Mouse (Mus musculus) embryo, embryonic 9.5 days (tissue): ENCODE data around the gene Akr1a1.
A peak's percentile ranks its signal among the peaks of the same experiment; 100 is the strongest.
"Not testable (repeated sequence)": the region's sequence is repeated elsewhere in the genome, so short reads cannot be mapped to it uniquely, and the experiment has no call there.

Source experiments
- DNase-seq: peaks from one replicate; pipeline ENCODE4 v3.0.0-alpha.2; 2017; ENCODE audit errors: extremely low spot score

Akr1a1 gene

DNA sequence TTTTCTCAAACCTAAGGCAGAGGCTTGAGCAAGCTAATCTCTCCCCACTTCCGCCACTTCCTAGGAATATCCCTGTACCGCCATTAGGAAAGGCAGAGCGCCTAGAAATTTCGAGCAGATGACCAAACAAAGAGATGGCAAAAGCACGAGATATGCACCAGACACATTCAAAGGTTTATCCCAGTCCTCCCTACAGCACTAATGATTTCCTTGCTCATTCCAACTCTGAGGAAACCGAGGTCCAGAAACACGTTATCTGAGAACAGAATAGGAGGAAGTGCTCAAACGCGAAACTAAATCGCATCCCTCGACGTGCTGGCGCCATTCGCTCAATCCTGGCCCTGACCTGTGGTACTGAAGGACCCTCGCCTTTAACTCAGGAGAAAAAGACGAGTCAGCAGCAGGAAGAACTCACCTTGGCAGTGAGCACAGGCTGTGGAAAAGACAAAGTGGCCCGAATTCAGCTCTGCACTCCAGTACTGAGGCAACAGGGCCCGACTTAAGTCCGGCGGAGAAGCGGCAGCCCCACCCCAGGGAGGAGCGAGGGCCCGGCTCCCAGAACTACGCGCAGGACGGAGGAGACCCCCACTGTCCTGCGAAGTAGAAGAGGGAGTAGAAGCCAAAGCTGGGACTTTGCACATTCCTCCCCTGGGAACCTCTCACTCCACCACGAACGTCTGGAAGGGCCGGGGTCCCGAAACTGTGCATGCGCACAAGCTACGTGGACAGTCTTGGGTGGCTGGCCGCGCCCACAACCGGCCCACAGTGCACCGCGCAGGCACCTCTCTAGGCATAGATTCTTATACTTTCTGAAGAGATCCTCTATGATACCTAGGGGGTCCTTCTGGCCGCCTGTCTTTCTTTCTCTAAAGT lies at the start of gene Akr1a1:
Gene Akr1a1, minus strand, starts transcription at position 757 of the 873 bp plus-strand sequence.
- DNase-seq, result peak; percentile 94

DNA sequence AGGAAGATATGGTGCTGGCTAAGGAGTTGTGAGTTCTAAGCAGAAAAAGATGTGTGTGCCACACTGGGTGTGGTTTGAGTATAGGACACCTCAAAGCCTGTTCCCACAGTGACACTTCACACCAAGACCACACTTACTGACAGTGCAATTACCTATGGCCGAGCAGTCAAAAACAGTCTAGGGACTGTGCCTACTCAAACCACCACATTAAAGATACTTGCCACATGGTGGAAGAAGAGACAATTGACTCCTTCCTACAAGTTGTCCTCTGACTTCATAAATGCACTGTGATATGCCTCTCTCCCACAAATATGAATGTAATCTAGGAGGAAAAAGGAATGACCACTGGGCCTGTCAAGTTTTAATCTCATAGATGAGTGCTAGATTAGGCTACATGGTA lies 49.5 kb upstream of the Akr1a1 start:
- no peak for DNase-seq

DNA sequence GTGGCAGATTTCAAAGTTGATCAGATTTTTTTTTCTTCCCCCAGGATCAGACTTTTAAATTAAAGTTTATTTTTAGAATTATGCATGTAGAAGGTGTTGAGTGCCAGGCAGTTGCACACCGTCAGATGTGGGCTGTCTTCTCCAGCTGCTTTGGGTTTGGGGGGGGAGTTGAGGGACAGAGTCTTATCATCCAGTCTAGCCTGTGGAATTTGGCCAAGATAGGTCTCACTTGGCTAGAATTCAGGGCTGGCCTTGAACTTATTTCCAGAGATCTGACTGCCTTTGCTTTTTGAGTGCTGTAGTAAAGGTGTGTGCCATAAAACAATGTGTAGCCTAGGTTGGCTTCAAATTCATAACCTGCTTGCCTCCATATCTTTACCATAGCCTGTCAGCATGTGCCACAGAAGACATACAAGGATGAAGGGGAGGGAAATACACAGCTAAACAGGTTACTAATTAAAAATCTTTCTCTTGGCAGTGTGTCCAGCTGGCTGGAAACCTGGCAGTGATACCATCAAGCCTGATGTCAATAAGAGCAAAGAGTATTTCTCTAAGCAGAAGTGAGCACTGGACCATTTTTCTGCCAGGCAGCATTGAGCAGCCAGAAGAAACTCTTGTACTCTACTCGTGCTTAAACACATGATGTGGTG lies 47.3 kb upstream of the Akr1a1 start:
- no peak for DNase-seq

DNA sequence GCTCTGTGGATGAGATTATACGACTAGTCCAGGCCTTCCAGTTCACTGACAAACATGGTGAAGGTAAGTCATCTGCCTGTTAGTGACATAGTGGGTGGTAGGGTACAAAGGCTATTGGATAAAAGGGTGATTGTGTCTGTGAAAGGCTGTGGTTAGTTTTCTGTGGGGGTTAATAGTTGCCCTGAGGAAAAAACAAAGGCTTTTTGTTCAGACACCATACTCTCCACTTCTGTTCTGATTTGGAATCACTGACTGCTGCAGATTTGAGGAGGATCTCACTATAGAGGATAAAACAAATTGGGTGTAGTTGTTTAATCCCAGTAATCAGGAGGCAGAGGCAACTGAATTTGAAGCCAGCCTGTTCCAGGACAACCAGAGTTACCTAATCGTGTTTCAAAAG lies 42.3 kb upstream of the Akr1a1 start:
- DNase-seq, result no peak

DNA sequence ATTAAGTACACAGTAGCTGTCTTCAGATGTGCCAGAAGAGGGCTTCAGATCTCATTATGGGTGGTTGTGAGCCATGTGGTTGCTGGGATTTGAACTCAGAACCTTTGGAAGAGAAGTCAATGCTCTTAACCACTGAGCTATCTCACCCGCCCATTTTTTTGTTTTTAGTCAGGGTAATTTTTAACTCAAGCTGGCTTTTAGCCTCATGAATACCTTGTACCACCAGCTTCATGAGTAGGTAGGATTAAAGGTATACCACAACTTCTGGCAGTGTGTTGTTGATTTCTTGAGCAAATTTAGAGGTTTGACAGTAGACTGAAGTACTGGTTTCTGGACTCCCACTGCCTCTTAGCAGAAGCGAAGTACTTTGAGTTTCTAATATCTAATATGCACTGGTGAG lies 40.7 kb upstream of the Akr1a1 start:
- no peak for DNase-seq

DNA sequence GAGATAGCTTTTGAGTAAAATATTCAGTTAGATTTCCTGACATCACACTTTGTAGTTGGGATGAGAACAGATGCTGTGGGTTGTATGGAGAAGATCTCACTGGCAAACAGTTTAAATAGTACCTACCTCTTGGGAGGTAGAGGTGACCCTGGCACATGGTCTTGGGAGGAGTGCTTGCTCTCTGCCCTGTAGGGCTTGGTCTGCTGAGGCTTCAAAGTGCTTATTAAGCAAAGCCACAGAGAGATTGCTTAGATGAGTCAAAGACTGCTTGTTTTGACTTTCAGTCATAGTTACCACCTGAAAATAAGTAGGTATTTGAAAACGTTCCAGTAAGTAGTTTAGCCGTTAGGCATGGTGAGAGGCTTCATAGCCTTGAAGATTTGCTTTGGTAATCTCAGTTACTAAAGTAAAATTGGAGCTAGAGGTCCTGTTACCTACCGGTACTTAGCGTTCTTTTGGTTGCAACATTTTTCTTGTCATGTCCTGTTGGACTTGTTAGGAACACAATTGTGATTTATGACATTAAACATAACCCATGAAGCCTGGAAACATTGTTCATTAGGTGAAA lies 37.9 kb upstream of the Akr1a1 start:
- DNase-seq, result no peak

DNA sequence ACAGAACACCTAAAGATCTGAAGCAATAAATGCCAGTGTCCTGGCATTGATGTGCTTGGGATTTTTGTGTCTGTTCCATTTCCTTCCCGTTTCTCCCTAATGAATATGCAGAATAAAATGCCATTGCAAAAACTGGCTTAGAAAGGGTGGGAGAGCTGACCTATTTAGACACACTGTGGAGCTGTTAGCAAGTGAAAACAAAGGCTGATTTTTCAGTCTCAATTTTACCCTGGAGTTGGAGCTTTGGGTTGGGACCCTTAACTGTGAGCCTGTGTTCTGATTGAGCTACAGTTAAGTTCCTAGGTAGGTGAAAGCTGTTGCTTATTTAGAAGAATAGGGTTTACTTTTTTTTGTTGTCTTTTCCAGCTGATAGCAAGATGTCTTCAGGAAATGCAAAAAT lies 35.6 kb upstream of the Akr1a1 start:
- DNase-seq, result no peak

DNA sequence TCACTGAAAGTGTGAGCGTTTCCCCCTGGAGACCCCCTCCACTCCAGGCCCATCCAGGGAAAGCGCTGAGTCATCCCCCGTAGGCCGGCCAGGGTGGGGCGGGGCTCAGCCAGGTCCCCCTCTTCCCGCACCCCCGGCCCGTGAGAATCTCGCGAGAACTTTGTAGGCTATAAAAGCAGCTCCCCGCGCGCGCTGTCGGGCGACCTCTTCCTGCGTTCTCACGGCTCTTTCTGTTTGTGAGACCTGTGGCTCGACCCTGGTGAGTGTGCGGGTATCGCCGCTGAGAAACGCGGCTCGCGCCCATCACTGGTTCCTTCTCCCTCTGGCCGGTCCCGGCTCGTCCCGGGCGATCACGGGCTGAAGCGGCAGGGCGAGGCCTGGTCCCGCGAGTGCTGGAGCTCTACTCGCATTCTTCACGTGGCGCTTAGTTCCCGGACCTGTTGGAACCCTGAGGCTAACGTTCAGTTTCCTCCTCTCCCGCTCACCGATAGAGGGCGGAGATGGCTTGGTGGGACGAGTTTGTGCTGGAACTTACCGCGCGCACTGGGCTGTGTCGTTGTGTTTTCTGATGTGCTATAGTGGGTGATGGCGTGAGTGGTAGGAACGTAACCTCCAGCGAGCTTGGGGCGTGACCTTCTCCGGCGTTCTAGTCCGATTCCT lies 34.1 kb upstream of the Akr1a1 start, which contains the start of gene Prdx1:
Gene Prdx1, plus strand, starts transcription at position 143 of the 660 bp plus-strand sequence.
- peak; percentile 99 for DNase-seq

DNA sequence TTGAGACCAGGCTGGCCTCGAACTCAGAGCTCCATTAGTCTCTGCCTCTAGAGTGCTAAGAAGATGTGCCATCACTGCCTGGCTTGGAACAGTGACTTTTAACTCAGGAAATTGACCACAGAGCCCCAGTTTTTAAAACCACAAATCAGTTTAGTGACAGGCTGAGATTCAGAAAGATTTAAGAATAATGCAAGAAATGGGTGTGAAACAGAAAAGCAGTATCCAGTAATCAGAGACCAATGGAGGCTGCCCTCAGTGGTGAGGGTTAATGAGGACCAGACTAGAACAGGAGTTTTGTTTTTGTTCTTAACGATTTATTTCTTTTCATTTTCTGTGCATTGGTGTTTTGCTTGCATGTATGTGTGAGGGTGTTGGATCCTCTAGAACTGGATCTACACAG lies 33.2 kb upstream of the Akr1a1 start:
- peak; percentile 21 for DNase-seq

DNA sequence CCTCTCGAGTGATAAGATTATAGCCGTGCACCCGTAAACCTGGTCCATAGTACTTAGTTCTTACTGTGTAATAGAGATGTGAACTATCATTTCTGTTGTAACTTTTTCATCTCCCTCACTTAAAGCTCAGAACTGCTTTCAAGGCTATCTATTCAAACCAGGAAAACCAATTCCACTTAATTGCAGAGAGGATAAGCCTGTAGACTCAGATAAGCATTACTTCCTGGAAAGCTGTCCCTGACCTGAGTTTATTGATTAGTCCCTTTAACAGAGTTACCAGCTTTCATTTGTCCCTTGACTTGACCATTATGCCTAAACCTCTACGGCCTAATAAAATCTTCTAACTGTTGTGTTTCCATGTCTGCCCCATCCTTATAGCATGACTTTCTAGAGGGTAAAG lies 32.5 kb upstream of the Akr1a1 start:
- no peak for DNase-seq

DNA sequence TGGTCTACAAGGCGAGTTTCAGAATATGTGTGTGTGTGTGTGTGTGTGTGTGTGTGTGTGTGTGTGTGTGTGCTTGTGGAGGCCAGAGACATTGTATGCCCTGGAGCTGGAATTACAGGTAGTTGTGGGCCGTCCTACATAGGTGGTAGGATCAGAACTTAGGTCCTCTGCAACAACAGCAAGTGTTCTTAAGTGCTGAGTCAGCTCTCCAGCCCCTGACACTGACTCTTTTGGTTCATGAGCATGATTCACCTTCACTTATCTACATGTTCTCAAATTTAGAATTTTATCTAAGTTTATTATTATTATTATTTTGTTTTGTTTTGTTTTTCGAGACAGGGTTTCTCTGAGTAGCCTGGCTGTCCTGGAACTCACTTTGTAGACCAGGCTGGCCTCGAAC lies 29.0 kb upstream of the Akr1a1 start:
- not testable (repeated sequence) for DNase-seq

DNA sequence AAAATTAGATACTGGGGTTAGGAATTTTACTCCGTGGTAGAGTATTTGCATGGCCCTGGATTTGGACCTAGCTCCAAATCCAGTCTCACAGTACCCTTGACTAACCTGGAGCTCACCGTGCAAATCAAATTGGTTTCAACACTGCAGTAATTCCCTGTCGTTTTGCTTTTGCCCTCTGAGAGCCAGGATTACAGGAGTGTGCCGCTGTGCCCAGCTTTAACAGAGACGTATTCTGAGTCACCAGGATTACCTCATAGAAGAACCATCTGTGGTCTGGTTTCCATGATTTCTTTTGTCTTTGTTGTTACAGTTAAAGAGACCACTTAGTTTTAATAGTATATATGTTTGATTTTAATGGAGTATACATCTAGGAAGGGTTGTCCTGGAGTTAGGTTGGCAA lies 27.7 kb upstream of the Akr1a1 start:
- DNase-seq, result no peak

DNA sequence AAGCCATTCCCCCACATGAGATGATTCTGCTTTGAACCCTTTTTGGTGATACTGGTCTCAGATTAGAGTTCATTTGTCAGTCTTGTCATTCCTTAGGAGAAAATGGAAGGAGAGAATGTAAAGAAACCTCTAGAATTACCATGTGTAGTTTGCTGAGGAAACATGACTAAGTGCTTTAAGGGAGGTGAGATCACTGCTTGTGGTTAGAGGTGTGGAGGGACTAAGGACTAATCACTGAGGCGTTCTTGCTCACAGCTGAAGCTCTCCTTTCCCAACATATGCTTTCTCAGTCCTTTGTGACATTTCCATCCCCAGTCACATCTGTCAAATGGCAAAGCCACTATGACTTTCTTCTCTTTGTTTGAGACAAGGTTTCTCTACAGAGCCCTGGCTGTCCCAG lies 26.3 kb upstream of the Akr1a1 start:
- no peak for DNase-seq

DNA sequence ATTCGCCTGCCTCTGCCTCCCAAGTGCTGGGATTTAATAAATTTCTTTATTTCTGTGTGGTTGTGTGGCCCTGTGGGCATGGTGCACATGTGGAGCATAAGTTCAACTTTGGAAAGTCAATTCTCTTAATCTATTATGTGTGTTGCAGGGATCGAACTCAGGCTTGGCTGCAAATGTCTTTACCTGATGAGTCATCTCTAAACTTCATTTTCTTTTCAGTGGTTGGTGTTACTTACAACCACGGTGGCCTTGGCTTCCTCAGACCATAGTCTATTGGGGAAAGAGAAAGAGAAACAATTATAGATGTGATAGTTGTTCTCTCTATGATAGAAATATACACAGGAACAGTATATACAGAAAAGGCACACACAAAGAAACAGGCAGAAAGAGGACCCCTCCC lies 24.5 kb upstream of the Akr1a1 start:
- DNase-seq, result no peak

DNA sequence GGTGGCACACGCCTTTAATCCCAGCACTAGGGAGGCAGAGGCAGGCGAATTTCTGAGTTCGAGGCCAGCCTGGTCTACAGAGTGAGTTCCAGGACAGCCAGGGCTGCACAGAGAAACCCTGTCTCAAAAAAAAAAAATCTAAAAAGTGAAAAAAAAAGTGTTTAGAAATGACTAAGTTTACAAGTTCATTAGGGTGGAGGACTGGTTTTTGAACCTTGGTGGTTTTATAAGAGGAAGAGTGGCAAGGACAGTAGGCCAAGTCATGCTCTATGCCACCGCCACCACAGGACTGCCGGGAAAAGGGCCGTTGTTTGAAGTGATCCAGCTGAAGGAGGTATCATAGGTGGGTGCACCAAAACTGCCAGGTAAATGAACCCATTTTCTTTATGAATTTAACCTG lies 23.3 kb upstream of the Akr1a1 start:
- not testable (repeated sequence) for DNase-seq

DNA sequence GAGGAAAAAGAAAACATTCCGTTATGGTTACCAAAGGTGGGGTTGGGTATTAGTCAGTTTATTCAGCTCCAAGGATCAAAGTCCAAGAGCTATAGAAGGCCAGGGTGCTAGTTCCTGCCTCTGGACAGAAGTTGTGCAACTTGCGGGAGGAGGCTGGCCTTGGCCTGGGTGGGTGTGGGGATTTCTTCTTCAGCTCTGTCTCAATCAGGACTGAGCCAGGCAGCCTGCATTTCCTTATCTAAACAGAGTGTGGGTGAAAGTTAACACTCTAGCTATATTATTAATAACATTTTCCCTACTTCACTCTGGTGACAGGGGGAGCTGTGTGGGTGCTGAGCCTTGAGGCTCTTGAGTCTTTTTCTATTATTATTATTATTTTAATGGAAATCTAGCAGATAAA lies 21.3 kb upstream of the Akr1a1 start:
- DNase-seq, result no peak

DNA sequence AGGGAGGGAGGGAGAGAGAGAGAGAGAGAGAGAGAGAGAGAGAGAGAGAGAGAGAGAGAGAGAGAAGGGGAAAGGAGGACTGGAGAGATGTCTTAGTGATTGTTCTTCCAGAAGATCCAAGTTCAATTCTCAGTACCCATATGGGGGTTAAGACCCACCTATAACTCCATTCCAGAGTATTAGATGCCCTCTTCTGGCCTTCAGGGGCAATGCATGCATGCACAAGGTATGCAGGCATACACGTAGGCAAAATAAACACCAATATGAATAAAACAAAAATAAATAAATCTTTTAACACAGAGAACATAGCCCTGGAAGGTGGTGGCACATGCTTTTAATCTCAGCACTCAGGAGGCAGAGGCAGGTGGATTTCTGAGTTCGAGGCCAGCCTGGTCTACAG lies 17.8 kb upstream of the Akr1a1 start:
- no peak for DNase-seq

DNA sequence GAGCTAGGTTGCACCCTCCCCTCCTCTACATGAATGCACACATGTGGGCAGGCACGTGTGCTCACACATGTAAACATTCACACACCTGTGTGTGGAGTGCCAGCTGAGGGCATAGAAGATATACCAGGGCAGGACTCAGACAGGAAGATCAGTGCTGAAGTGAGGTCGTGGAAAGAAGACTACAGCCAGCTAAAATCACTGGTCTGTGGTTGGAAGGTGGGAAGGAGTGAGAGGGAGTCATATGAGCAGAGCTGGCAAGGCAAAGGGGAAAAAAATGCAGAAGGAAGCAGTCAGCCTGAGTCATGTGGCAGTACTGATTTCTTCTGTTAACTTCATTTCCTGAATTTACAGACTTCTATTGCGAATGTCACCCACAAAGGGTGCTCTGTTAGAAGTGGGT lies 16.7 kb upstream of the Akr1a1 start:
- DNase-seq, result no peak

DNA sequence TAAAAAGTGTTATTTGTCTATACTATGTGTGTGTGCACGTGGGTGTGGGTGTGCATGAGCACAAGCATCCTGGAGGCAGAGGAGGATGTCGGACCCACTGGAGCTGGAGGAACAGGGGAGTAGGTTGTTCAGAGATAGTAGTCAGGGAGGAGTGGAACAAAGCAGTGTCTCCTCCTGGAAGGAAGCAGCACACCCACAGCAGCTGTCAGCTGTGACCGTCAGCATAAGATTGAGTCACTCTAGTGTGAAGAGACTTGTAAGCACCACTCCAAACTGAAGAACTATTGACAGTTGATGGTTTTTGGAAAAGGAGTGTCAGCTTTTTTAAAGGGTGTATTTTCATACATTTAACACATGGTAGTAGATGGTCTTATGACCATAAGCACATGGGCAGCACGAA lies 15.1 kb upstream of the Akr1a1 start:
- DNase-seq, result no peak

DNA sequence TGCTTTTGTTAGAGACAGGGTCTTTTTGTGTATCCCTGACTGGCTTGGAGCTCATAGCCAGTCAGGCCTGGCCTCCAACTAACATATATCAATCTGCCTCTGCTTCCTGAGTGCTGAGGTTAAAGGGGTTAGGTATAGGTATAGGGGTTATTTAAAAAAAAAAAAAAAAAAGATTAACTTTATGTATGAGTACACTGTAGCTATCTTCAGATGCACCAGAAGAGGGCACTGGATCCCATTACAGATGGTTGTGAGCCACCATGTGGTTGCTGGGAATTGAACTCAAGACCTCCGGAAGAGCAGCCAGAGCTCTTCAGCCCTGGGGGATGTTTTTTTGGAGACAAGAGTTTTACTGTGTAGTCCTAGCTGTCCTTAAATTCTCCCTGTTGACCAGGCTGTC lies 10.5 kb upstream of the Akr1a1 start:
- no peak for DNase-seq

DNA sequence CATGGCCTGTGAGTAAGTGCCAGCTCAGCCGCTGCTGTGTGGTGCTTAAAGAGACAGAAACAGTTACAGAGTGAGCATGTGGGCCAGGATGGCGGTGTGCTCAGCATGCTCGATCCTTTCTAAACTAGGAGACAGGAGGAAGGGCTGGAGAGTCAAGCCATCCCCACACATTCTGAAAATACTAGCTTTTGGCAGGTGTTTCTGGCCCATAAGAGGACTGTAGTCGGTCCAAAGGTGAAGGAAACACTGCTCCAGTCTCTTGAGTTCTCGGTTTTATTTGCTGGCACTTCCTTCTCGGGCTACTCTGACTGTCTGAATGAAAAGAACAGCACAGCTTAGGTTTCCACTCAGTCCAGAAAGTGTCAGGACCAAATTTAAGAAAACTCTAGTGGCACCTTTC lies 9.3 kb upstream of the Akr1a1 start:
- DNase-seq, result no peak

DNA sequence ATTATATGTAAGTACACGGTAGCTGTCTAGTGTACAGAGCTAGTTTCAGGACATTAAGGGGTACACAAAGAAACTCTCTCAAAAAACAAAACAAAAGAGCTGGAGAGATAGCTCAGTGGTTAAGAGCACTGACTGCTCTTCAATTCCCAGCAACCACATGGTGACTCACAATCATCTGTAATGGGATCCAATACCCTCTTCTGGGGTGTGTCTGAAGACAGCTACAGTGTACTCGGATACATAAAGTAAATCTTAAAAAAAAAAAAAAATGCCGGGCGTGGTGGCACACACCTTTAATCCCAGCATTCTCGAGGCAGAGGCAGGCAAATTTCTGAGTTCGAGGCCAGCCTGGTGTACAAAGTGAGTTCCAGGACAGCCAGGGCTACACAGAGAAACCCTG lies 8.4 kb upstream of the Akr1a1 start:
- not testable (repeated sequence) for DNase-seq
